Comparison of ENCODE assay signal across 23 mouse cellular contexts in the genomic region with DNA sequence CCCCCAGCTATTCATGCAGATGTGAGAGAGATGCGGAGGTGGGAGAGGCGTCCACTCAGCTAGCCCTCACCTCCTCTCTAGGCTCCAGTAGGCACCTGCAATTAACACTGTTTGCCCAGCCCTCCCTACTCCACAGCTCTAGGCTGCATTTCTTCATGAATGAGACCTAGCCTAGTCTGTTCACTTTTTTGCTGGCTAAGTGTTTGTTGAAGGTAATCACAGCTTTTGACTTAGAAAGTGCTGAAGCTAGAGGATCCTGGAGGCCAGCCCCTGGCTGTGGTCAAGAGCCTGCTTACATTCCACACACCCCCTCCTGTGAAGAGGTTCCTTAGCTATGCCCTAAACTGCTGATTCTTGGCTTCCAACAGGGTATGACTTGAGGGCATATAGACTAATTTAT. TPM values are rescaled to one million over a fixed set of nuclear protein-coding genes. Genes with fewer than 3 reads are reported as not detected.
DNase-seq lines count a peak whose midpoint lies in the region; ATAC-seq lines count a peak whose summit lies in the region.
"Had no signal": no experiment of that assay in that cellular context is flagged by ENCODE, and none has a peak within 500 bp of the region (broad histone marks: within the 10 kb centered on the region; RNA-seq: fewer than 3 reads in every experiment).

No protein-coding gene starts in this region.

- peak; percentile 70 for ATAC-seq in kidney, embryonic 15.5 days (replicated peaks; ENCODE audit: low FRiP score)
- peak; percentile 48 for ATAC-seq in embryonic facial prominence, embryonic 15.5 days (ENCODE audit: insufficient number of reproducible peaks, low FRiP score, low TSS enrichment, low read depth)
- ATAC-seq in stomach, embryonic 16.5 days (ENCODE audit: insufficient read depth, low FRiP score), result peak; percentile 41; the same call in 1 of the 2 replicates
- no peak for ATAC-seq in forebrain, embryonic 11.5 days (replicated peaks; ENCODE audit: low FRiP score)
- no peak for ATAC-seq in cerebellum, adult (ENCODE audit: insufficient number of reproducible peaks, low FRiP score, low TSS enrichment)
- ATAC-seq: intestine, embryonic 16.5 days; midbrain, embryonic 13.5 days had no signal

- no peak overlapping the region for H3K4me2 ChIP-seq in kidney, embryonic 15.5 days
- no peak overlapping the region for H3K4me2 ChIP-seq in embryonic facial prominence, embryonic 15.5 days (replicated peaks)
- no peak overlapping the region for H3K4me2 ChIP-seq in stomach, embryonic 16.5 days (ENCODE audit: low read depth, low read length)
- H3K4me2 ChIP-seq in forebrain, embryonic 11.5 days (ENCODE audit: low read depth, low read length, severe bottlenecking), result no peak overlapping the region
- H3K4me2 ChIP-seq: forebrain, embryonic 12.5 days; heart, embryonic 12.5 days; hindbrain, embryonic 14.5 days; limb, embryonic 12.5 days; midbrain, embryonic 13.5 days; neural tube, embryonic 12.5 days had no signal

- no peaks in the 10 kb centered on the region for H3K36me3 ChIP-seq in kidney, embryonic 15.5 days
- no peaks in the 10 kb centered on the region for H3K36me3 ChIP-seq in embryonic facial prominence, embryonic 15.5 days
- no peaks in the 10 kb centered on the region for H3K36me3 ChIP-seq in stomach, embryonic 16.5 days (ENCODE audit: control insufficient read depth, insufficient read depth, low read length)
- no peaks in the 10 kb centered on the region for H3K36me3 ChIP-seq in forebrain, embryonic 11.5 days (ENCODE audit: control insufficient read depth, insufficient read depth, low read length)
- H3K36me3 ChIP-seq: forebrain, embryonic 12.5 days; heart, embryonic 12.5 days; limb, embryonic 12.5 days; midbrain, embryonic 13.5 days; neural tube, embryonic 12.5 days had no signal

- WGBS in kidney, embryonic 15.5 days, result no CpG with 5 or more reads among the region's 2 CpGs
- 35% methylated on average over 2 of the region's 2 CpGs for WGBS in embryonic facial prominence, embryonic 15.5 days
- 21% methylated on average over 2 of the region's 2 CpGs for WGBS in stomach, embryonic 16.5 days
- WGBS in forebrain, embryonic 11.5 days, result no CpG with 5 or more reads among the region's 2 CpGs

- no peak overlapping the region for H3K27ac ChIP-seq in kidney, embryonic 15.5 days
- H3K27ac ChIP-seq in embryonic facial prominence, embryonic 15.5 days (replicated peaks), result no peak overlapping the region
- H3K27ac ChIP-seq in stomach, embryonic 16.5 days (ENCODE audit: low read length), result no peak overlapping the region
- H3K27ac ChIP-seq in forebrain, embryonic 11.5 days (ENCODE audit: low read depth, low read length), result no peak overlapping the region
- H3K27ac ChIP-seq: forebrain, embryonic 12.5 days; hindbrain, embryonic 14.5 days; left cerebral cortex, adult 2 months; limb, embryonic 12.5 days; liver, embryonic 14.5 days; midbrain, embryonic 13.5 days; neural tube, embryonic 12.5 days had no signal

- H3K9me3 ChIP-seq in kidney, embryonic 15.5 days (replicated peaks), result no peaks in the 10 kb centered on the region
- no peaks in the 10 kb centered on the region for H3K9me3 ChIP-seq in embryonic facial prominence, embryonic 15.5 days (replicated peaks)
- no peaks in the 10 kb centered on the region for H3K9me3 ChIP-seq in stomach, embryonic 16.5 days (replicated peaks; ENCODE audit: control insufficient read depth, low read length)
- no peaks in the 10 kb centered on the region for H3K9me3 ChIP-seq in forebrain, embryonic 11.5 days (ENCODE audit: control insufficient read depth, low read length)
- H3K9me3 ChIP-seq: forebrain, embryonic 12.5 days; heart, embryonic 12.5 days; limb, embryonic 12.5 days; midbrain, embryonic 13.5 days; neural tube, embryonic 12.5 days had no signal

- H3K9ac ChIP-seq in kidney, embryonic 15.5 days, result no peak overlapping the region
- no peak overlapping the region for H3K9ac ChIP-seq in embryonic facial prominence, embryonic 15.5 days
- H3K9ac ChIP-seq in stomach, embryonic 16.5 days (ENCODE audit: low read length), result no peak overlapping the region
- no peak overlapping the region for H3K9ac ChIP-seq in forebrain, embryonic 11.5 days (ENCODE audit: low read length)
- H3K9ac ChIP-seq: forebrain, embryonic 12.5 days; heart, embryonic 12.5 days; hindbrain, embryonic 14.5 days; limb, embryonic 12.5 days; liver, embryonic 14.5 days; midbrain, embryonic 13.5 days; neural tube, embryonic 12.5 days had no signal

- no peak for DNase-seq in kidney, adult 18-20 months
- DNase-seq in lung, postnatal 10 days, result peak; percentile 35
- DNase-seq in forebrain, embryonic 11.5 days (ENCODE audit: low spot score), result no peak
- DNase-seq in cerebellum, postnatal 14 days, result no peak
- DNase-seq: cerebellum, adult 9-11 months; heart, postnatal 14 days; kidney, postnatal 25 days; layer of hippocampus, adult 9-11 months; thymus, adult 2 months had no signal

- H3K4me3 ChIP-seq in kidney, embryonic 15.5 days (replicated peaks), result no peak overlapping the region
- no peak overlapping the region for H3K4me3 ChIP-seq in embryonic facial prominence, embryonic 15.5 days (replicated peaks)
- H3K4me3 ChIP-seq in stomach, embryonic 16.5 days (replicated peaks; ENCODE audit: low read length), result no peak overlapping the region
- no peak overlapping the region for H3K4me3 ChIP-seq in forebrain, embryonic 11.5 days (ENCODE audit: low read depth, low read length)
- H3K4me3 ChIP-seq: forebrain, embryonic 12.5 days; heart, embryonic 12.5 days; left cerebral cortex, adult 2 months; limb, embryonic 12.5 days; midbrain, embryonic 13.5 days; neural tube, embryonic 12.5 days had no signal

- H3K4me1 ChIP-seq in kidney, embryonic 15.5 days, result peaks cover 17% of the 10 kb centered on the region
- peaks cover 32% of the 10 kb centered on the region for H3K4me1 ChIP-seq in embryonic facial prominence, embryonic 15.5 days
- peaks cover 3% of the 10 kb centered on the region for H3K4me1 ChIP-seq in stomach, embryonic 16.5 days (ENCODE audit: control insufficient read depth, insufficient read depth, low read length)
- H3K4me1 ChIP-seq in forebrain, embryonic 11.5 days (replicated peaks; ENCODE audit: control insufficient read depth, insufficient read depth, low read length), result peaks cover 6% of the 10 kb centered on the region

- H3K27me3 ChIP-seq in kidney, embryonic 15.5 days, result peaks cover 41% of the 10 kb centered on the region
- H3K27me3 ChIP-seq in embryonic facial prominence, embryonic 15.5 days, result peaks cover 19% of the 10 kb centered on the region
- H3K27me3 ChIP-seq in stomach, embryonic 16.5 days (ENCODE audit: control insufficient read depth, insufficient read depth, low read length), result 0 out of 2 replicates have a peak, but pooled peaks cover 2% of the 10 kb centered on the region
- H3K27me3 ChIP-seq in forebrain, embryonic 11.5 days (ENCODE audit: control insufficient read depth, insufficient read depth, low read length), result peaks cover 12% of the 10 kb centered on the region
- H3K27me3 ChIP-seq: CH12.LX had no signal

RNA-seq across cellular contexts. Expression of gene Entpd3, which starts 1.8 kb away (rescaled TPM):
- polyA plus RNA-seq in kidney, embryonic 15.5 days (2015; fragmentation: Nextera tagmentation; extraction: Ambion mirVana), result 1.5 and 2.0 TPM in 2 replicates
- 6.6 and 7.7 TPM in 2 replicates for polyA plus RNA-seq in embryonic facial prominence, embryonic 15.5 days (2015; fragmentation: Nextera tagmentation; extraction: Ambion mirVana)
- 5.4 and 5.6 TPM in 2 replicates for polyA plus RNA-seq in stomach, embryonic 16.5 days (2015; fragmentation: Nextera tagmentation; extraction: Ambion mirVana)
- 0.32 TPM in 1 of 2 replicates, not detected in the other for polyA plus RNA-seq in forebrain, embryonic 11.5 days (2014; fragmentation: Nextera tagmentation; extraction: Ambion mirVana)

RNA-seq across cellular contexts. Expression of gene Rpl14, which starts 29.8 kb away (rescaled TPM):
- 783 and 843 TPM in 2 replicates for polyA plus RNA-seq in kidney, embryonic 15.5 days (2015; fragmentation: Nextera tagmentation; extraction: Ambion mirVana)
- 799 and 857 TPM in 2 replicates for polyA plus RNA-seq in embryonic facial prominence, embryonic 15.5 days (2015; fragmentation: Nextera tagmentation; extraction: Ambion mirVana)
- 689 and 823 TPM in 2 replicates for polyA plus RNA-seq in stomach, embryonic 16.5 days (2015; fragmentation: Nextera tagmentation; extraction: Ambion mirVana)
- 772 and 838 TPM in 2 replicates for polyA plus RNA-seq in forebrain, embryonic 11.5 days (2014; fragmentation: Nextera tagmentation; extraction: Ambion mirVana)

RNA-seq across cellular contexts. Expression of gene Eif1b, which starts 49.4 kb away (rescaled TPM):
- 158 and 175 TPM in 2 replicates for polyA plus RNA-seq in kidney, embryonic 15.5 days (2015; fragmentation: Nextera tagmentation; extraction: Ambion mirVana)
- 146 and 158 TPM in 2 replicates for polyA plus RNA-seq in embryonic facial prominence, embryonic 15.5 days (2015; fragmentation: Nextera tagmentation; extraction: Ambion mirVana)
- polyA plus RNA-seq in stomach, embryonic 16.5 days (2015; fragmentation: Nextera tagmentation; extraction: Ambion mirVana), result 129 and 138 TPM in 2 replicates
- 332 and 346 TPM in 2 replicates for polyA plus RNA-seq in forebrain, embryonic 11.5 days (2014; fragmentation: Nextera tagmentation; extraction: Ambion mirVana)

Comparison
In these comparisons a context has a peak if more than half of its experiments do, and no peak if none do; other contexts are left out.
1. ATAC-seq: peak in kidney, embryonic 15.5 days (single experiment), embryonic facial prominence, embryonic 15.5 days (single experiment) and stomach, embryonic 16.5 days (single experiment); none in forebrain, embryonic 11.5 days (single experiment) and cerebellum, adult (single experiment).